Mouse (Mus musculus) heart, embryonic 14.5 days (tissue): Measurements from ENCODE around the gene Efcab3. TPM values are rescaled to one million over a fixed set of nuclear protein-coding genes. Genes with fewer than 3 reads are reported as not detected.
"Not testable (repeated sequence)": the region's sequence is repeated elsewhere in the genome, so short reads cannot be mapped to it uniquely, and the experiment has no call there.

Experiments used
- ATAC-seq: fragments of 200-750 bp; cut with Nextera tagmentation; 2 replicates; pipeline ENCODE4 v1.8.0; 2017; ENCODE audit warnings: low read depth, moderate TSS enrichment; ENCODE audit not compliant: insufficient number of reproducible peaks, insufficient read depth, low FRiP score
- H3K27ac ChIP-seq, 2 experiments: fragments of 200-500 bp in 1 of 2; fragments of 300-500 bp in 1 of 2; sonication (generic) in 1 of 2; replicated peaks in 1 of 2; 2 replicates each; pipeline ENCODE4 v1.5.1; 2012 to 2014; ENCODE audit warnings: low read depth in 2 of 2, low read length in 2 of 2, control low read depth in 1 of 2, mild to moderate bottlenecking in 1 of 2, mixed read lengths in 1 of 2; ENCODE audit not compliant: control insufficient read depth in 1 of 2, insufficient read depth in 1 of 2
- H3K27me3 ChIP-seq: fragments of 300-500 bp; sonication (generic); 2 replicates; pipeline ENCODE4 v1.6.1; 2014; ENCODE audit warnings: mild to moderate bottlenecking, low read length, control low read depth; ENCODE audit not compliant: control insufficient read depth, insufficient read depth
- H3K36me3 ChIP-seq: fragments of 300-500 bp; sonication (generic); 2 replicates; pipeline ENCODE4 v1.6.1; 2014; ENCODE audit warnings: mild to moderate bottlenecking, control low read depth, low read length, mixed read lengths; ENCODE audit not compliant: control insufficient read depth, insufficient read depth
- H3K4me1 ChIP-seq, 2 experiments: fragments of 200-500 bp in 1 of 2; fragments of 300-500 bp in 1 of 2; sonication (generic) in 1 of 2; 2 replicates each; pipeline ENCODE4 v1.6.1; 2012 to 2014; ENCODE audit warnings: low read length in 2 of 2, control low read depth in 1 of 2, mixed read lengths in 1 of 2; ENCODE audit not compliant: control insufficient read depth in 2 of 2, insufficient read depth in 2 of 2
- H3K4me2 ChIP-seq: fragments of 300-500 bp; sonication (generic); 2 replicates; pipeline ENCODE4 v1.6.1; 2014; ENCODE audit warnings: mild to moderate bottlenecking, low read length
- H3K4me3 ChIP-seq, 2 experiments: fragments of 200-500 bp in 1 of 2; fragments of 300-500 bp in 1 of 2; sonication (generic) in 1 of 2; 2 replicates each; pipeline ENCODE4 v1.5.1; 2012 to 2014; ENCODE audit warnings: low read length in 2 of 2, mild to moderate bottlenecking in 2 of 2, control low read depth in 1 of 2, low read depth in 1 of 2, moderate library complexity in 1 of 2; ENCODE audit not compliant: control insufficient read depth in 1 of 2, insufficient read depth in 1 of 2
- H3K9ac ChIP-seq: fragments of 300-500 bp; sonication (generic); 2 replicates; pipeline ENCODE4 v1.6.1; 2014; ENCODE audit warnings: mild to moderate bottlenecking, low read length
- H3K9me3 ChIP-seq: fragments of 300-500 bp; sonication (generic); 2 replicates; pipeline ENCODE4 v1.6.1; 2016; ENCODE audit warnings: low read length, control low read depth; ENCODE audit not compliant: control insufficient read depth
- WGBS: fragments of 180-500 bp; shearing (Covaris S2); extraction: QIAGEN DNeasy Blood & Tissue Kit; methylation state at CpG from one replicate; pipeline ENCODE4 v1.1.7; 2014; 5-methylcytosine and 5-hydroxymethylcytosine counted together
- polyA plus RNA-seq: library from polyadenylated mRNA; unstranded; fragments of >200 nt; fragmentation: Nextera tagmentation; extraction: Ambion mirVana; gene quantifications from 2 replicates; pipeline ENCODE4 v1.2.1, GENCODE M21; 2014

The Efcab3 gene
- polyA plus RNA-seq, 1 experiment from 2014 or later, result not detected

DNA sequence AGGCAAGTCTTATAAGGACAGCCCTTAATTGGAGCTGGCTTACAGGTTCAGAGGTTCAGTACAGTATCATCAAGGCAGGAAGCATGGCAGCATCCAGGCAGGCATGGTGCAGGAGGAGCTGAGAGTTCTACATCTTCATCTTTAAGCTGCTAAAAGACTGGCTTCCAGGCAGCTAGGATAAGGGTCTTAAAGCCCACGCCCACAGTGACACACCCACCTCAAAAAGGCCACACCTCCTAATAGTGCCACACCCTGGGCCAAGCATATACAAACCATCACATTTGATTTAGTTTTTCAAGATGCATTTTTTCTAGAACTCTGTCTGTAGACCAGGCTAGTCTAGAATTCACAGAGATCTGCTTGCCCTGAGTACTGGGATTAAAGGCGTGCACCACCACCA is 73.9 kb downstream of the Efcab3 start:
- peaks cover 90% of the 10 kb centered on the region for H3K36me3 ChIP-seq
- not testable (repeated sequence) for ATAC-seq, H3K4me1 ChIP-seq, H3K27ac ChIP-seq, H3K27me3 ChIP-seq, H3K4me3 ChIP-seq, H3K9me3 ChIP-seq, H3K4me2 ChIP-seq, H3K9ac ChIP-seq
- 94% methylated on average over 2 of the region's 2 CpGs for WGBS

DNA sequence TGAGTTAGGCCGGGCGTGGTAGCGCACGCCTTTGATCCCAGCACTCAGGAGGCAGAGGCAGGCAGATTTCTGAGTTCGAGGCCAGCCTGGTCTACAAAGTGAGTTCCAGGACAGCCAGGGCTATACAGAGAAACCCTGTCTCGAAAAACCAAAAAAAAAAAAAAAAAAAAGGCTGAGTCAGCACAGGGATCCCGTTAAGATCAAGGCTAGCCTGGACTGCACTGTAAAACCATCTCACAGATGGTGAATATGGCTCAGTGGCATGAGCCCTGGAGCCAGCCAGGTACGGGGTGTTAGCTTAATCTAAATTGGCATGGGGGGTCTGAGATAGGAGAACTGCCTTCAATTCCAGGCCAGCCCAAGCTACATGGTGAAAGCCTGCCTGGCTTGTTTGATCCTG is 77.1 kb downstream of the Efcab3 start:
- H3K9me3 ChIP-seq, ATAC-seq, H3K27ac ChIP-seq, H3K4me1 ChIP-seq, H3K9ac ChIP-seq, H3K4me3 ChIP-seq, H3K4me2 ChIP-seq, H3K27me3 ChIP-seq: not testable (repeated sequence)
- 91% methylated on average over 7 of the region's 8 CpGs for WGBS
- H3K36me3 ChIP-seq, result peaks cover 57% of the 10 kb centered on the region

DNA sequence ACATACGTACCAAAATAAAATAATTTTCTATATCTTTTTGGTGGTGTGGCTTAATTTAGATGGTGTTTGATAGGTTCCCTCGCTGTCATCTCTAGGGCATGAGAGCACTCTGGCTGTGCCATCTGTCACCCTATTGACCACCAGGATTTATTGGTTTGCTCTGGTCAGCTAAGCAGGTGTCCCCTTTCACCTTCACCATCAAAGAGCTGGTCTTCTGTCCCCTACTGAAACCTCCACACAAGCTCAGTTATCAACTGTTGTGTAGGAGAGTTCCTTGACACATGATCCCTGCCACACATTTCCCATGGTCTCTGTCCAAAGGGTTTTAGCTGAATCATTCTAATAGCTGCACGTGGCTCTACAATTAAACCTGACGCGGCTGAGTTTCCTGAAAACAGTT is 77.7 kb downstream of the Efcab3 start:
- Histone ChIP-seq H3K9ac (no peak overlapping the region), H3K9me3 (no peaks in the 10 kb centered on the region), H3K4me3 (no peak overlapping the region), H3K4me1 (no peaks in the 10 kb centered on the region), H3K36me3 (peaks cover 51% of the 10 kb centered on the region), H3K4me2 (no peak overlapping the region), H3K27ac (no peak overlapping the region), H3K27me3 (no peaks in the 10 kb centered on the region)
- no peak for ATAC-seq
- 89% methylated on average over 5 of the region's 5 CpGs for WGBS

DNA sequence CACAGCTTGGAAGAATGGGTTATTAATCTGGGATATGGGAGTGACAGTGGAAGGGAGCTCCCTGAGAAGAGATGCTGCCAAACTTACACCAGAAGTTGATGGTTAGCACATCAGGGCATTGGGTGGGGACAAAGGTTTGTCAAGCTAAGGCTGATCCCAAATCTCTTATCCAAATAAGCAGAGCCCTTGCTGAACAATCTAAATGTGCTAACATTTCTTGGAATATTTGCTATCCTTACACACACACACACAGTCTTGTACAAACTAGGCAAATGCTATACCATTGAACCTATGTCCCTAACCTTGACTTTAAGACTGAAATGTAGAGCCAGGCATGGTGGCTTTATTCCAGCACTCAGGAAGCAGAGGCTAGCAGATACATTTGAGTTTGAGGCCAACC is 80.2 kb downstream of the Efcab3 start:
- H3K27ac ChIP-seq, result no peak overlapping the region
- no peak overlapping the region for H3K9ac ChIP-seq
- no peaks in the 10 kb centered on the region for H3K9me3 ChIP-seq
- no peak for ATAC-seq
- peaks cover 27% of the 10 kb centered on the region for H3K36me3 ChIP-seq
- no peak overlapping the region for H3K4me3 ChIP-seq
- no peak overlapping the region for H3K4me2 ChIP-seq
- no peaks in the 10 kb centered on the region for H3K4me1 ChIP-seq
- H3K27me3 ChIP-seq, result no peaks in the 10 kb centered on the region

DNA sequence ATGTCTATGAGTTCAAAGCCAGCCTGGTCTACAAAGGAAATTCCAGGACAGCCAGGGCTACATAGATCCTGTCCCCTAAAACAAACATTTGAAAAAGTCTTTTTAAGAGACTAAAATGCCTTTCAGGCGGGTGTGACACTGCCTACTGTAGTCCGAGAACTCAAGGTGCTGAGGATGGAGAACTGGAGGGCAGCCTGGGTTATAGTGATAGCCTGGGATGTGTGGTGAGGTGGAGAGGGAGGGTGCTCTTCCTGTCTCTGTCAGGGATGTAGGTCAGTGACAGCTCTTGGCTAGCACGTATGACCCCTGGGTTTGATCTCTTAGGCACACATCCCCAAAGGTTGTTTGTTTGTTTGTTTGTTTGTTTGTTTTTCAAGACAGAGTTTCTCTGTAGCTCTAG is 80.7 kb downstream of the Efcab3 start:
- ATAC-seq, result no peak
- Histone ChIP-seq H3K4me1 (no peaks in the 10 kb centered on the region), H3K4me2 (no peak overlapping the region), H3K9ac (no peak overlapping the region), H3K27ac (no peak overlapping the region), H3K4me3 (no peak overlapping the region), H3K9me3 (no peaks in the 10 kb centered on the region), H3K27me3 (no peaks in the 10 kb centered on the region), H3K36me3 (peaks cover 22% of the 10 kb centered on the region)
- 86% methylated on average over 3 of the region's 3 CpGs for WGBS

DNA sequence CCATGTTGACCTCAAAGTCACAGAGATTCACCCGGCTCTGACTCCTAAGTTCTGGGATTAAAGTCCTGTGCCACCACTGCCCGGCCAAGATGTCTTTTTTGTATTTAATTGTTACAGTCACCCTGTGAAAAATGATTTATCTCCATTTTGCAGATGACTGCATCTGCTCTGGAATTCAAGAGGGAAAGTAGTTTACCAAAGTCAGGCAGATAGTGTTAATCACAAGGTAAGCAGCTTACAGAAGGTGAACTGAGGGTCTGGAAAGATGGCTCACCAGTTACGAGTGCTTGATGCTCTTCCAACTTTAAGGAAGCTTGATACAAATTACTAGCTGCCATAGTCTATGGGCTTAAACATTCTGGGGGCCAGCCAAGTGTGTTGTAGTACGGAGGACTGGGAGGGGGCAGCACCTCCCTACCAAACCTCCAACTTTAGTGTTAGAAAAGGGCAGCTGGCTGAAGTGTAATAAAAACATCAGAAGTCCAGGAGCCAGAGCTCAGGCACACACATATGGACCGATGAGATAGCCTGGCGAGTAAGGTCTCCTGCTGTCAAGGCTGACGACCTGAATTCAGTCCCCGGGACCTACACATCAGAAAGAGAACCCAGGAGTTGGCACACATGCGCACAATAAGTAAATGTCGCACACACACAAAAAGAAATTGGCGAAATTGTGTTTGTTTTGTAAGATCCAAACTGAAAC is 81.3 kb downstream of the Efcab3 start:
- 79% methylated on average over 11 of the region's 11 CpGs for WGBS
- no peaks in the 10 kb centered on the region for H3K4me1 ChIP-seq
- H3K4me3 ChIP-seq, result no peak overlapping the region
- no peak overlapping the region for H3K4me2 ChIP-seq
- no peak for ATAC-seq
- H3K27ac ChIP-seq, result no peak overlapping the region
- peaks cover 16% of the 10 kb centered on the region for H3K36me3 ChIP-seq
- H3K9me3 ChIP-seq, result no peaks in the 10 kb centered on the region
- no peak overlapping the region for H3K9ac ChIP-seq
- no peaks in the 10 kb centered on the region for H3K27me3 ChIP-seq

DNA sequence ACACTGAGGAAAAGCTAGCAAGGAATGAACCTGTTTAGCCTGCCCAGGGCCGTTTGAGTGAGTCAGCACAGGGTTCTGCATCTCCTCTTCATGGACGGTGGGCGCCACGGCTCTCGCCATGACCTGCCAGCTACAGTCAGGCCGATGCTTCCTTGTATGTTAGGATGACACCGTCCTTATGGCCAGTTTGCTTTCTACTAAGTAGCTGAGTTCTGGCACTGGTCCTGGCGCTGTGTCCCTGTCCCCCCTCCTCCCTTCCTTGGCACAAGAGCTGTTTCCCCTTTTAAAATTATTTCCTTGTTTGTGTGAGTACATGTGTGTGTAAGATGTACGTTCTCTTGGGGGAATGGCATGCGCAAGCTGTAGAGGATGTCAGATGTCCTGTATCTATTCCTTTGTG is 81.8 kb downstream of the Efcab3 start:
- no peak overlapping the region for H3K9ac ChIP-seq
- WGBS, result 83% methylated on average over 10 of the region's 10 CpGs
- H3K9me3 ChIP-seq, result no peaks in the 10 kb centered on the region
- no peak overlapping the region for H3K4me2 ChIP-seq
- H3K36me3 ChIP-seq, result peaks cover 11% of the 10 kb centered on the region
- H3K27ac ChIP-seq, result no peak overlapping the region
- no peak for ATAC-seq
- no peaks in the 10 kb centered on the region for H3K4me1 ChIP-seq
- H3K4me3 ChIP-seq, result no peak overlapping the region
- no peaks in the 10 kb centered on the region for H3K27me3 ChIP-seq

DNA sequence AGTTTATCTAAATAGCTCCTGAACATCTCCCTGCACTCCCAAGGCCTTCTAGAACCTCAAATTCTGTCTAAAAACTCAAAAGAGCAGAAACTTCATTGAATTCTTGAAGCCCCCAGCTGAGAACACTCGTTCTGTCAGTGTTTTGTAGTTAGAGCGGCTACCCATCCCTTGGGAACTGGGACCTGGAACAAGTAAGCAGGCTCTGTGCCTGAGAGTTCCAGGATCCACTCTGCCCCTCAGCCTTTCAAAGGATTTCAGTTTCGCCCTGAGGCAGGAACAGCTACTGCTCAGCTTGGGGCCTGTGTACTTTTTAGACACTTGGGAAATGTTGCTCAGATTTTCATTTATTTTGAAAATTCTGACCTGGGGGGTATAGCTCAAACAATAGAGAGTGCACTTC is 83.2 kb downstream of the Efcab3 start, which contains the start of gene Gm10842:
TSS of gene Gm10842 (plus strand) at position 301 of the 400 bp plus-strand sequence.
- Histone ChIP-seq H3K9ac (no peak within 1 kb of the TSS), H3K4me2 (no peak within 1 kb of the TSS), H3K9me3 (no peaks in the 10 kb centered on the region), H3K27me3 (no peaks in the 10 kb centered on the region), H3K27ac (no peak within 1 kb of the TSS), H3K36me3 (no peaks in the 10 kb centered on the region), H3K4me1 (peaks cover under 1 to 2% of the 10 kb centered on the region in 2 experiments; a peak in 1 of 4 replicates), H3K4me3 (no peak within 1 kb of the TSS)
- 69% methylated on average over 3 of the region's 3 CpGs for WGBS
- no peak for ATAC-seq
